Mouse (Mus musculus): ENCODE measurements around the gene Cgnl1.

Gene Cgnl1

DNA sequence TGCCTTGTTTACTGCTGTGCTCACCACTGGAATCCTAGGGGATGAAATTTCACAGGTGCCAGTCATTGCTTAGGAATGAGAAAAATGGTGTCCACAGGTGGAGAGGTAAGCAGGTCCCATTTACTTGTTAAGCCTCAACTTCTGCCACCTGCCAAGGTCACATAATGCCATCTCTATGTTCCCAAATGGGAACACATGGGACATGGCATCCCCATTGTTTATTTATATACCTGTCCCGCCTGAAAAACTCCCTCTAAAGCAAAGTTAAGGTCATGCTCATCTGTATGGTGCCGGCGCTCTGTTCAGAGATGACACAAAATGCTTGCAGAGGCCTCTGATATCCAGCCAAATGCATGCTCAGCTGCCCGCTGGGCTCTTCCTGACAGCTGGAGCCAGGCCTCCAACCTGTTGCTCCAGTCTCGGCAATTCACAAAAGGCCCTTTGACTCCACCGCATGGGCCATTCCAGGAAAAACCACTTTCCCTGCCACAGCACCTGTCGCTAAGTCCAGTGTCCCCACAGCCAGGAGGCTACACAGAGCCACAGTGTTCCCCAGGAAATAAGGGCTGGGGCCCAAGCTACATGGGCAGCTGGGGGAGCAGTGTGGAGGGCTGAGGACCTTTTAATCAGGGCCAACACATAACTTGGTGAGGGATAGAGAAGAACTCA, 192.4 kb downstream of the Cgnl1 start:
- peak in 1 of 2 experiments; percentile 4 for DNase-seq (ENCODE audit: low spot score in 2 of 2)
